Comparison of ENCODE assay signal across 19 mouse cellular contexts in the genomic region with DNA sequence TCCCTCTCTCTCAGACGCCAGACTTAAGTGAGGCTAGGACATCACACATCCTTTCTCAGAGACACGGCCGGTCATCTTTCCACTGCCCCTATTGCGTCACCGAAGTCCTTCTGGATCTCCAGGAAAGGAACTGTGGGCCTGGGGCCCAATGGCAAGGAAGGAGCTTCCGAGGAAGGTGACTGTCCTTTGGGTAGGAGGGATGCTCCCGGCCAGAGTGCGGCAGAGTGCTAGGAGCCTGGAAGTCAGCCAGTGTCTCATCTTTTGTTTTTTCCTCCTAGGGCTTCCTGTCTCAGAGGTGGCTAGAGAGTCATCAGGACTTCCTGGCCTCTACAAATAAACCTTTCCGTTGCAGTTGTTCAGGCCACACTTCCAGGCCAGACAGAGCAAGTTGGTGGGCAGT. TPM values are rescaled to one million over a fixed set of nuclear protein-coding genes. Genes with fewer than 3 reads are reported as not detected.
DNase-seq lines count a peak whose midpoint lies in the region; ATAC-seq lines count a peak whose summit lies in the region.
"Had no signal": no experiment of that assay in that cellular context is flagged by ENCODE, and none has a peak within 500 bp of the region (broad histone marks: within the 10 kb centered on the region; RNA-seq: fewer than 3 reads in every experiment).

No protein-coding gene starts in this region.

- no peak overlapping the region for H3K4me2 ChIP-seq in kidney, embryonic 15.5 days
- H3K4me2 ChIP-seq: embryonic facial prominence, embryonic 15.5 days; forebrain, embryonic 12.5 days; hindbrain, embryonic 12.5 days; limb, embryonic 15.5 days; neural tube, embryonic 12.5 days; stomach, embryonic 15.5 days had no signal

- no peak overlapping the region for H3K4me3 ChIP-seq in kidney, embryonic 15.5 days (replicated peaks)
- H3K4me3 ChIP-seq in heart, embryonic 10.5 days, result no peak overlapping the region
- H3K4me3 ChIP-seq: embryonic facial prominence, embryonic 15.5 days; forebrain, embryonic 12.5 days; hindbrain, embryonic 12.5 days; limb, embryonic 15.5 days; neural tube, embryonic 12.5 days; stomach, embryonic 15.5 days had no signal

- ATAC-seq in kidney, embryonic 15.5 days (replicated peaks; ENCODE audit: low FRiP score), result no peak
- ATAC-seq: activated CD4-positive, CD25-positive, alpha-beta regulatory T cell, adult 4 months had no signal

- 78% methylated on average over 9 of the region's 9 CpGs for WGBS in kidney, embryonic 15.5 days
- WGBS in heart, embryonic 10.5 days, result 59% methylated on average over 9 of the region's 9 CpGs

- peak; percentile 62 for DNase-seq in kidney, adult 11 months
- peak; percentile 50 for DNase-seq in adrenal gland, adult 8-10 months
- peak; percentile 72 for DNase-seq in heart, embryonic 10.5 days (ENCODE audit: low spot score)
- peak; percentile 68 for DNase-seq in kidney, postnatal 14 days
- no peak for DNase-seq in embryo, embryonic 10 days (ENCODE audit: low spot score)
- no peak for DNase-seq in cerebellum, postnatal 10 days
- no peak for DNase-seq in spleen, postnatal 4 days (ENCODE audit: low spot score in 2 of 2)
- DNase-seq: cerebellum, postnatal 14 days; thymus, postnatal 14 days had no signal

- no peak overlapping the region for H3K9ac ChIP-seq in kidney, embryonic 15.5 days
- H3K9ac ChIP-seq: embryonic facial prominence, embryonic 15.5 days; forebrain, embryonic 12.5 days; hindbrain, embryonic 12.5 days; limb, embryonic 15.5 days; neural tube, embryonic 12.5 days; stomach, embryonic 15.5 days had no signal

- H3K9me3 ChIP-seq in kidney, embryonic 15.5 days (replicated peaks), result no peaks in the 10 kb centered on the region
- H3K9me3 ChIP-seq in heart, embryonic 10.5 days, result no peaks in the 10 kb centered on the region
- H3K9me3 ChIP-seq: embryonic facial prominence, embryonic 15.5 days; forebrain, embryonic 12.5 days; hindbrain, embryonic 12.5 days; limb, embryonic 15.5 days; neural tube, embryonic 12.5 days; stomach, embryonic 15.5 days had no signal

- H3K27ac ChIP-seq in kidney, embryonic 15.5 days, result no peak overlapping the region
- H3K27ac ChIP-seq in heart, embryonic 10.5 days, result no peak overlapping the region
- H3K27ac ChIP-seq: embryonic facial prominence, embryonic 15.5 days; forebrain, embryonic 12.5 days; hindbrain, embryonic 12.5 days; limb, embryonic 15.5 days; neural tube, embryonic 12.5 days; stomach, embryonic 15.5 days had no signal

- 0 out of 2 replicates have a peak, but pooled peaks cover 3% of the 10 kb centered on the region for H3K4me1 ChIP-seq in kidney, embryonic 15.5 days
- H3K4me1 ChIP-seq in heart, embryonic 10.5 days, result no peaks in the 10 kb centered on the region
- H3K4me1 ChIP-seq: embryonic facial prominence, embryonic 15.5 days; forebrain, embryonic 12.5 days; hindbrain, embryonic 12.5 days; limb, embryonic 15.5 days; neural tube, embryonic 12.5 days; stomach, embryonic 15.5 days had no signal

- no peaks in the 10 kb centered on the region for H3K36me3 ChIP-seq in kidney, embryonic 15.5 days
- no peaks in the 10 kb centered on the region for H3K36me3 ChIP-seq in heart, embryonic 10.5 days
- H3K36me3 ChIP-seq: embryonic facial prominence, embryonic 15.5 days; forebrain, embryonic 12.5 days; hindbrain, embryonic 12.5 days; limb, embryonic 15.5 days; neural tube, embryonic 12.5 days; stomach, embryonic 15.5 days had no signal

- no peaks in the 10 kb centered on the region; the same call in 1 of the 2 replicates for H3K27me3 ChIP-seq in kidney, embryonic 15.5 days
- H3K27me3 ChIP-seq in heart, embryonic 10.5 days (ENCODE audit: insufficient read depth, poor library complexity, severe bottlenecking), result no peaks in the 10 kb centered on the region
- H3K27me3 ChIP-seq: CH12.LX; embryonic facial prominence, embryonic 15.5 days; forebrain, embryonic 12.5 days; hindbrain, embryonic 12.5 days; limb, embryonic 15.5 days; neural tube, embryonic 12.5 days; stomach, embryonic 15.5 days had no signal

RNA-seq across cellular contexts. Expression of gene Pold3, which starts 15.7 kb away (rescaled TPM):
- polyA plus RNA-seq in kidney, embryonic 15.5 days (2015; fragmentation: Nextera tagmentation; extraction: Ambion mirVana), result 64.3 and 66.3 TPM in 2 replicates
- total RNA-seq in adrenal gland, adult 8-10 months (2022), result 10 to 100 TPM; 21.5 to 31.9 (median 26.0) TPM
- polyA plus RNA-seq in heart, embryonic 10.5 days (2016; fragmentation: Nextera tagmentation; extraction: Ambion mirVana), result 51.3 and 69.9 TPM in 2 replicates

RNA-seq across cellular contexts. Expression of gene Lipt2, which starts 22.0 kb away (rescaled TPM):
- polyA plus RNA-seq in kidney, embryonic 15.5 days (2015; fragmentation: Nextera tagmentation; extraction: Ambion mirVana), result 21.5 TPM in 2 replicates
- total RNA-seq in adrenal gland, adult 8-10 months (2022), result 1 to 10 TPM; 5.2 to 7.5 (median 6.4) TPM
- 13.1 and 20.9 TPM in 2 replicates for polyA plus RNA-seq in heart, embryonic 10.5 days (2016; fragmentation: Nextera tagmentation; extraction: Ambion mirVana)

RNA-seq across cellular contexts. Expression of gene Kcne3, which starts 39.3 kb away (rescaled TPM):
- polyA plus RNA-seq in kidney, embryonic 15.5 days (2015; fragmentation: Nextera tagmentation; extraction: Ambion mirVana), result 5.1 and 5.9 TPM in 2 replicates
- 1 to 10 TPM in 3 of 4 experiments, under 1 TPM in 1; 0.55 to 1.9 (median 1.4) TPM for total RNA-seq in adrenal gland, adult 8-10 months (2022)
- polyA plus RNA-seq in heart, embryonic 10.5 days (2016; fragmentation: Nextera tagmentation; extraction: Ambion mirVana), result 4.2 and 5.9 TPM in 2 replicates
- total RNA-seq: CH12.LX; midbrain, postnatal 0 days had no signal
- polyA plus RNA-seq: activated CD4-positive, CD25-positive, alpha-beta regulatory T cell, adult 4 months had no signal

Comparison
In these comparisons a context has a peak if more than half of its experiments do, and no peak if none do; other contexts are left out.
1. DNase-seq: peak in kidney, adult 11 months (single experiment), adrenal gland, adult 8-10 months (single experiment), heart, embryonic 10.5 days (single experiment) and kidney, postnatal 14 days (single experiment); none in embryo, embryonic 10 days (single experiment), cerebellum, postnatal 10 days (0 of 2) and spleen, postnatal 4 days (0 of 2).